Mouse (Mus musculus) heart, adult 2 months (tissue): ENCODE results near the gene Rpl23.

Experiments
- EP300 ChIP-seq: fragments of 200-500 bp; IDR thresholded peaks from 2 replicates; pipeline ENCODE4 v1.6.1; 2011; ENCODE audit warnings: low read depth, low read length, control low read depth; ENCODE audit not compliant: insufficient read depth
- POLR2A ChIP-seq: fragments of 200-500 bp; IDR thresholded peaks from 2 replicates; pipeline ENCODE4 v1.6.1; 2011; ENCODE audit warnings: mild to moderate bottlenecking, low read depth, low read length, control low read depth; ENCODE audit not compliant: insufficient read depth

GRCm38 (mm10) chr11:97815736-97816135 is 33.5 kb upstream of the Rpl23 start:
- TF ChIP-seq EP300 (no peak), POLR2A (no peak)
